Mouse (Mus musculus): Measurements from ENCODE around the gene Aacs. TPM values are rescaled to one million over a fixed set of nuclear protein-coding genes. Genes with fewer than 3 reads are reported as not detected.

Gene Aacs
- total and polyA plus RNA-seq, 3 experiments, result 21.3 to 48.8 (median 39.8) TPM

DNA sequence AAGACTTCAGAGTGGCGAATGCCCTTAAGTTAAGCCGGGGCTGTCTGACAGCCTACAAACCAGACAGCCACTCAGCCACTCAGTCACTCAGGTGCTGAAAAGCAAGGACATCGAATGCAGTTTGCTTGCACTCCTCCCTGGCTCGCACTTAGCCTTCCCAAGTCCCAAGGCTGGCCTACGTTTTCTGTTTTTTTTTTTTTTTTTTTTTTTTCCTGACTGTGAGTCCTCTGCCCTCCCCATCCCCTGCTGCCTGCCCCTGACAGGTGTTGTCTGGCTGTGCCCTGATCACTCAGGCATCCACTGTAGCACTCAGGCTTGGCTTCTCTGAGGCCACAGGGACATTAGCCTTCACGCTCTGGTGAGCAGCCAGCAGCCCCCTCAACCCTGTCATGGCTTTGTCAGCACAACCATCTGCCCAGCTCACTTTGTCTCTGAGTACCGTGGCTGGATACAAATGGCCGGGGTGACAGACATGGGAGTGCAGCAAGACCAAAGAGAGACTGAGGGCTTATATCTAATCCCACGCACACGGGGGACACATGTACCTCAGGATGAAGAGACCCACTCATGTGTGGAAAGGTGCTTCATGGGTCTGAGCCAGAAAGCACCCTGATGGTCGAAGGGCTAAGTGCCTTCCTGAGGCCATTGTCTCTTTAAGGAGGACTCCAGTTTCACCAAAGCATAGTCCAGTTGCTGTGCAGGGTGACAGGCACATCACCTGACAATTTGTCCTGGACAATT, 11.9 kb downstream of the Aacs start:
- in situ Hi-C loops (cut with MboI; ENCODE audit: low pct_ligation_motif_present, low pct_unique_long_range_greater_than_20kb, low sequenced_read_pairs), result loop anchor here (10.0 kb wide), 2 partner anchors 113 to 203 kb away; no protein-coding TSS in a partner anchor

DNA sequence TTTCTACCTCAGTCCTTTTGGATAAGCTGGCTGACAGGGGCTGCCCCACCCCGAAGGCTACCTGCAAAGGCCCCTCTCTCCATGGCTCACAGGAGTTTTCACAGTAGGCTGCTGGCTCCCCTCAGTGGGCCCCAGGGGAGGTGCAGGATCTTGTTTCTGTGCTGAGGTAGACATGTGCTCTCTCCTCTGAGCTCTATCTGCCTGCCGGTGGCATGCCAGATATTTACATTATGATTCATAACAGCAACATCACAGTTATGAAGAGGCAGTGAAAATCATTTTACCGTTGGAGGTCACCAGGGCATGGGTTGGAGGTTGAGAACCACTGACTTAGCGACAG, 12.5 kb downstream of the Aacs start:
- no peaks in the 10 kb centered on the region for H3K79me2 ChIP-seq (replicated peaks; ENCODE audit: control insufficient read depth, extremely low read depth, insufficient read depth, poor library complexity, severe bottlenecking)
- peak; percentile 73 for DNase-seq (ENCODE audit: extremely low read depth)
- no peak overlapping the region for H3K4me2 ChIP-seq (ENCODE audit: insufficient read depth, low read depth, poor library complexity, severe bottlenecking)
- TF ChIP-seq ZC3H11A (IDR thresholded peaks at IDR 0.05; ENCODE audit: low read depth, low read length) (no peak), SMC3 (IDR thresholded peaks at IDR 0.05; ENCODE audit: low read depth, low read length) (peak; percentile 75), RAD21 (IDR thresholded peaks at IDR 0.05; ENCODE audit: low read depth, low read length) (peak; percentile 85), POLR2AphosphoS2 (IDR thresholded peaks at IDR 0.05; ENCODE audit: low read depth, low read length) (no peak), NELFE (IDR thresholded peaks at IDR 0.05; ENCODE audit: low read depth, low read length) (no peak), MYC (IDR thresholded peaks at IDR 0.05; ENCODE audit: low read depth, low read length) (peak; percentile 70), CTCF (conservative IDR thresholded peaks at IDR 0.05 in 1 of 2, IDR thresholded peaks at IDR 0.05 in 1 of 2; ENCODE audit: low read depth in 2 of 2, low read length in 2 of 2) (peak in 1 of 2 experiments; percentile 83; a peak in 2 of 4 replicates), MAX (IDR thresholded peaks at IDR 0.05; ENCODE audit: low read length) (0 out of 2 replicates have a peak, but pooled peaks have one; percentile 60), ZKSCAN1 (IDR thresholded peaks at IDR 0.05; ENCODE audit: borderline replicate concordance, low read depth, low read length) (no peak)
- dilution Hi-C loops (cut with MboI; ENCODE audit: extremely low pct_ligation_motif_present, extremely low pct_unique_long_range_greater_than_20kb, low sequenced_read_pairs) (no loop called here), in situ Hi-C loops (cut with MboI; ENCODE audit: low pct_ligation_motif_present, low pct_unique_long_range_greater_than_20kb, low sequenced_read_pairs) (loop anchor here (10.0 kb wide), 2 partner anchors 113 to 203 kb away; no protein-coding TSS in a partner anchor)
- H3K27ac ChIP-seq (ENCODE audit: insufficient read depth, low read depth), result no peak overlapping the region
- no peaks in the 10 kb centered on the region for H3K27me3 ChIP-seq (replicated peaks)
- no peaks in the 10 kb centered on the region for H3K9me3 ChIP-seq (replicated peaks; ENCODE audit: low read length)
- no peak overlapping the region for H3K9ac ChIP-seq (ENCODE audit: insufficient read depth, low read depth)
- H3K36me3 ChIP-seq (replicated peaks in 1 of 2; ENCODE audit: control insufficient read depth in 1 of 2, insufficient read depth in 1 of 2, low read length in 1 of 2), result peaks cover 27 to 71% of the 10 kb centered on the region in 2 experiments
- no peak overlapping the region for H3K4me3 ChIP-seq (replicated peaks in 1 of 3; ENCODE audit: low read depth in 2 of 3, low read length in 2 of 3, poor library complexity in 1 of 3)
- H3K4me1 ChIP-seq (ENCODE audit: control insufficient read depth in 1 of 2, insufficient read depth in 2 of 2), result peaks cover 16 to 69% of the 10 kb centered on the region in 2 experiments

More for the DNA sequence above, 11.9 kb downstream of the Aacs start:
- dilution Hi-C loops (cut with MboI; ENCODE audit: extremely low pct_ligation_motif_present, extremely low pct_unique_long_range_greater_than_20kb, low sequenced_read_pairs), result no loop called here
- H3K4me3 ChIP-seq (replicated peaks in 1 of 3; ENCODE audit: low read depth in 2 of 3, low read length in 2 of 3, poor library complexity in 1 of 3), result no peak overlapping the region
- H3K4me1 ChIP-seq (ENCODE audit: control insufficient read depth in 1 of 2, insufficient read depth in 2 of 2), result peaks cover 16 to 69% of the 10 kb centered on the region in 2 experiments
- no peaks in the 10 kb centered on the region for H3K27me3 ChIP-seq (replicated peaks)
- no peaks in the 10 kb centered on the region for H3K9me3 ChIP-seq (replicated peaks; ENCODE audit: low read length)
- TF ChIP-seq ELF1 (IDR thresholded peaks at IDR 0.05; ENCODE audit: low read depth, low read length), result no peak
- TF ChIP-seq EP300 (IDR thresholded peaks at IDR 0.05; ENCODE audit: low read length), result peak; percentile 37; the same call in 1 of the 2 replicates
- TF ChIP-seq E2F4 (IDR thresholded peaks at IDR 0.05; ENCODE audit: insufficient replicate concordance, low read depth, low read length), result no peak
- no peak for TF ChIP-seq CHD1 (IDR thresholded peaks at IDR 0.05; ENCODE audit: low read depth, low read length)
- TF ChIP-seq BHLHE40 (IDR thresholded peaks at IDR 0.05; ENCODE audit: low read depth, low read length), result peak; percentile 10; the same call in 1 of the 2 replicates
- TF ChIP-seq GABPA (IDR thresholded peaks at IDR 0.05; ENCODE audit: insufficient replicate concordance, low read depth, low read length), result no peak
- TF ChIP-seq CTCF (conservative IDR thresholded peaks at IDR 0.05 in 1 of 2, IDR thresholded peaks at IDR 0.05 in 1 of 2; ENCODE audit: low read depth in 2 of 2, low read length in 2 of 2), result no peak
- TF ChIP-seq JUN (IDR thresholded peaks at IDR 0.05; ENCODE audit: insufficient read depth, low read depth, low read length), result no peak
- no peak for TF ChIP-seq SMC3 (IDR thresholded peaks at IDR 0.05; ENCODE audit: low read depth, low read length)
- no peak for TF ChIP-seq NELFE (IDR thresholded peaks at IDR 0.05; ENCODE audit: low read depth, low read length)
- no peak for TF ChIP-seq ZMIZ1 (IDR thresholded peaks at IDR 0.05; ENCODE audit: low read depth, low read length)
- no peak for TF ChIP-seq HCFC1 (IDR thresholded peaks at IDR 0.05; ENCODE audit: low read depth, low read length)
- TF ChIP-seq ETS1 (conservative IDR thresholded peaks at IDR 0.05; ENCODE audit: low read depth, low read length), result 0 out of 2 replicates have a peak, but pooled peaks have one; percentile 15
- TF ChIP-seq TCF12 (IDR thresholded peaks at IDR 0.05; ENCODE audit: low read depth, low read length), result peak; percentile 34; the same call in 1 of the 2 replicates
- no peak for TF ChIP-seq MAZ (IDR thresholded peaks at IDR 0.05; ENCODE audit: low read depth, low read length)
- TF ChIP-seq ZNF384 (IDR thresholded peaks at IDR 0.05; ENCODE audit: low read depth, low read length), result peak; percentile 91
- no peak for TF ChIP-seq MYC (IDR thresholded peaks at IDR 0.05; ENCODE audit: low read depth, low read length)
- no peak for TF ChIP-seq MEF2A (IDR thresholded peaks at IDR 0.05; ENCODE audit: borderline replicate concordance, low read depth, low read length)
- H3K27ac ChIP-seq (ENCODE audit: insufficient read depth, low read depth), result peak overlapping the region; percentile 5; the same call in 1 of the 2 replicates
- H3K9ac ChIP-seq (ENCODE audit: insufficient read depth, low read depth), result no peak overlapping the region
- DNase-seq (ENCODE audit: extremely low read depth), result peak; percentile 60
- H3K79me2 ChIP-seq (replicated peaks; ENCODE audit: control insufficient read depth, extremely low read depth, insufficient read depth, poor library complexity, severe bottlenecking), result no peaks in the 10 kb centered on the region
- H3K4me2 ChIP-seq (ENCODE audit: insufficient read depth, low read depth, poor library complexity, severe bottlenecking), result no peak overlapping the region
- H3K36me3 ChIP-seq (replicated peaks in 1 of 2; ENCODE audit: control insufficient read depth in 1 of 2, insufficient read depth in 1 of 2, low read length in 1 of 2), result peaks cover 27 to 71% of the 10 kb centered on the region in 2 experiments
